Mouse (Mus musculus): Measurements from ENCODE around the gene Zbed3. TPM values are rescaled to one million over a fixed set of nuclear protein-coding genes. Genes with fewer than 3 reads are reported as not detected.

The Zbed3 gene
- polyA plus RNA-seq, 1 experiment from 2014 or later = 5.7 TPM

GRCm38 (mm10) chr13:95332086-95332899 lies 8.9 kb downstream of the Zbed3 start:
- Histone ChIP-seq H3K27ac (replicated peaks) (no peak overlapping the region), H3K9me3 (replicated peaks) (no peaks in the 10 kb centered on the region), H3K9ac (no peak overlapping the region), H3K4me3 (replicated peaks) (no peak overlapping the region), H3K4me2 (no peak overlapping the region), H3K27me3 (no peaks in the 10 kb centered on the region), H3K4me1 (replicated peaks) (peaks cover 8% of the 10 kb centered on the region; the same call in 1 of the 2 replicates), H3K36me3 (replicated peaks) (peaks cover 12% of the 10 kb centered on the region; the same call in 1 of the 2 replicates)
- no peak for ATAC-seq (ENCODE audit: insufficient read depth)
- WGBS (ENCODE audit: insufficient replicate concordance) = 74% methylated on average over 11 of the region's 11 CpGs

GRCm38 (mm10) chr13:95336122-95336677 lies 12.8 kb downstream of the Zbed3 start:
- Histone ChIP-seq H3K27ac (replicated peaks) (no peak overlapping the region), H3K36me3 (replicated peaks) (peaks cover 17% of the 10 kb centered on the region; the same call in 1 of the 2 replicates), H3K4me2 (no peak overlapping the region), H3K9me3 (replicated peaks) (no peaks in the 10 kb centered on the region), H3K4me1 (replicated peaks) (peaks cover 3% of the 10 kb centered on the region; the same call in 1 of the 2 replicates), H3K4me3 (replicated peaks) (no peak overlapping the region), H3K9ac (no peak overlapping the region), H3K27me3 (no peaks in the 10 kb centered on the region)
- 84% methylated on average over 40 of the region's 40 CpGs for WGBS (ENCODE audit: insufficient replicate concordance)
- ATAC-seq (ENCODE audit: insufficient read depth) = no peak

- peaks cover 5% of the 10 kb centered on the region; the same call in 1 of the 2 replicates for H3K36me3 ChIP-seq (replicated peaks)
- no peaks in the 10 kb centered on the region for H3K27me3 ChIP-seq
- no peak overlapping the region for H3K27ac ChIP-seq (replicated peaks)
- H3K4me3 ChIP-seq (replicated peaks) = no peak overlapping the region
- 42% methylated on average over 8 of the region's 8 CpGs for WGBS (ENCODE audit: insufficient replicate concordance)
- H3K4me2 ChIP-seq = no peak overlapping the region
- no peak for ATAC-seq (ENCODE audit: insufficient read depth)
- H3K9me3 ChIP-seq (replicated peaks) = no peaks in the 10 kb centered on the region
- H3K4me1 ChIP-seq (replicated peaks) = peaks cover 8% of the 10 kb centered on the region; the same call in 1 of the 2 replicates
- H3K9ac ChIP-seq = no peak overlapping the region
Measured at GRCm38 (mm10) chr13:95343470-95343869, 20.1 kb downstream of the Zbed3 start.

GRCm38 (mm10) chr13:95345869-95346268 lies 22.5 kb downstream of the Zbed3 start:
- Histone ChIP-seq H3K27me3 (no peaks in the 10 kb centered on the region), H3K4me3 (replicated peaks) (no peak overlapping the region), H3K4me1 (replicated peaks) (peaks cover 8% of the 10 kb centered on the region; the same call in 1 of the 2 replicates), H3K4me2 (no peak overlapping the region), H3K9me3 (replicated peaks) (no peaks in the 10 kb centered on the region), H3K9ac (no peak overlapping the region), H3K27ac (replicated peaks) (no peak overlapping the region), H3K36me3 (replicated peaks) (peaks cover 13% of the 10 kb centered on the region)
- ATAC-seq (ENCODE audit: insufficient read depth) = no peak
- WGBS (ENCODE audit: insufficient replicate concordance) = 67% methylated on average over 6 of the region's 6 CpGs

- 26% methylated on average over 8 of the region's 8 CpGs for WGBS (ENCODE audit: insufficient replicate concordance)
- Histone ChIP-seq H3K4me3 (replicated peaks) (no peak overlapping the region), H3K9ac (no peak overlapping the region), H3K4me1 (replicated peaks) (peaks cover 8% of the 10 kb centered on the region; the same call in 1 of the 2 replicates), H3K9me3 (replicated peaks) (no peaks in the 10 kb centered on the region), H3K4me2 (no peak overlapping the region), H3K36me3 (replicated peaks) (peaks cover 26% of the 10 kb centered on the region), H3K27ac (replicated peaks) (no peak overlapping the region), H3K27me3 (no peaks in the 10 kb centered on the region)
- ATAC-seq (ENCODE audit: insufficient read depth) = no peak
Measured at GRCm38 (mm10) chr13:95347018-95347696, 23.7 kb downstream of the Zbed3 start.

GRCm38 (mm10) chr13:95348476-95348875 lies 25.1 kb downstream of the Zbed3 start:
- Histone ChIP-seq H3K9ac (no peak overlapping the region), H3K4me3 (replicated peaks) (no peak overlapping the region), H3K27me3 (no peaks in the 10 kb centered on the region), H3K4me2 (no peak overlapping the region), H3K4me1 (replicated peaks) (peaks cover 5% of the 10 kb centered on the region; the same call in 1 of the 2 replicates), H3K9me3 (replicated peaks) (no peaks in the 10 kb centered on the region), H3K36me3 (replicated peaks) (peaks cover 37% of the 10 kb centered on the region), H3K27ac (replicated peaks) (no peak overlapping the region)
- no peak for ATAC-seq (ENCODE audit: insufficient read depth)
- WGBS (ENCODE audit: insufficient replicate concordance) = 81% methylated on average over 3 of the region's 3 CpGs

- H3K27ac ChIP-seq (replicated peaks) = no peak overlapping the region
- no peak for ATAC-seq (ENCODE audit: insufficient read depth)
- no peaks in the 10 kb centered on the region for H3K4me1 ChIP-seq (replicated peaks)
- 26% methylated on average over 2 of the region's 2 CpGs for WGBS (ENCODE audit: insufficient replicate concordance)
- no peak overlapping the region for H3K4me2 ChIP-seq
- no peaks in the 10 kb centered on the region for H3K27me3 ChIP-seq
- no peaks in the 10 kb centered on the region for H3K9me3 ChIP-seq (replicated peaks)
- H3K4me3 ChIP-seq (replicated peaks) = no peak overlapping the region
- H3K36me3 ChIP-seq (replicated peaks) = peaks cover 95% of the 10 kb centered on the region
- no peak overlapping the region for H3K9ac ChIP-seq
Measured at GRCm38 (mm10) chr13:95358223-95358622, 34.8 kb downstream of the Zbed3 start.

GRCm38 (mm10) chr13:95363440-95363839 lies 40.0 kb downstream of the Zbed3 start:
- WGBS (ENCODE audit: insufficient replicate concordance) = 77% methylated on average over 4 of the region's 4 CpGs
- no peak overlapping the region for H3K9ac ChIP-seq
- no peak overlapping the region for H3K27ac ChIP-seq (replicated peaks)
- H3K27me3 ChIP-seq = no peaks in the 10 kb centered on the region
- H3K4me3 ChIP-seq (replicated peaks) = no peak overlapping the region
- H3K9me3 ChIP-seq (replicated peaks) = no peaks in the 10 kb centered on the region
- peaks cover 80% of the 10 kb centered on the region for H3K36me3 ChIP-seq (replicated peaks)
- H3K4me1 ChIP-seq (replicated peaks) = peaks cover 10% of the 10 kb centered on the region
- H3K4me2 ChIP-seq = no peak overlapping the region
- ATAC-seq (ENCODE audit: insufficient read depth) = no peak

- Histone ChIP-seq H3K9me3 (replicated peaks) (no peaks in the 10 kb centered on the region), H3K27ac (replicated peaks) (no peak overlapping the region), H3K4me2 (no peak overlapping the region), H3K4me3 (replicated peaks) (no peak overlapping the region), H3K9ac (no peak overlapping the region), H3K4me1 (replicated peaks) (peaks cover 10% of the 10 kb centered on the region), H3K27me3 (no peaks in the 10 kb centered on the region), H3K36me3 (replicated peaks) (peaks cover 82% of the 10 kb centered on the region)
- peak; percentile 77 for ATAC-seq (ENCODE audit: insufficient read depth)
- WGBS (ENCODE audit: insufficient replicate concordance) = 41% methylated on average over 8 of the region's 8 CpGs
Measured at GRCm38 (mm10) chr13:95366356-95366755, 42.9 kb downstream of the Zbed3 start.

GRCm38 (mm10) chr13:95374701-95375553 lies 51.5 kb downstream of the Zbed3 start, which contains the start of gene Aggf1:
Aggf1 (minus strand) TSS chr13:95375352.
- Histone ChIP-seq H3K4me3 (replicated peaks) (peak within 1 kb of the TSS; percentile 87), H3K4me1 (replicated peaks) (peaks cover 21% of the 10 kb centered on the region), H3K27ac (replicated peaks) (peak within 1 kb of the TSS; percentile 91), H3K9me3 (replicated peaks) (no peaks in the 10 kb centered on the region), H3K27me3 (no peaks in the 10 kb centered on the region), H3K9ac (peak within 1 kb of the TSS; percentile 92), H3K4me2 (peak within 1 kb of the TSS; percentile 83), H3K36me3 (replicated peaks) (peaks cover 18% of the 10 kb centered on the region)
- peak; percentile 93 for ATAC-seq (ENCODE audit: insufficient read depth)
- under 1% methylated on average over 86 of the region's 86 CpGs for WGBS (ENCODE audit: insufficient replicate concordance)
